Mouse (Mus musculus) E14TG2a.4 (cell line): ENCODE measurements around the gene Trp73.

Experiments
- CTCF ChIP-seq: conservative IDR thresholded peaks from 2 replicates; pipeline ENCODE4 v1.5.1; 2014; ENCODE audit warnings: low read length
- POU5F1 ChIP-seq: IDR thresholded peaks from 2 replicates; pipeline ENCODE4 v1.6.1; 2014; ENCODE audit warnings: low read length, borderline replicate concordance

- TF ChIP-seq CTCF (peak; percentile 62), POU5F1 (no peak)
Observed at GRCm38 (mm10) chr4:154045837-154046236, 94.2 kb downstream of the Trp73 start.
